Mouse (Mus musculus) embryonic stem cell, embryonic (primary cell): ENCODE data around the gene BC030870.

ENCODE experiments used
- CTCF ChIA-PET, 4 experiments: fragments of 300-600 bp in 2 of 4; fragments of 350-600 bp in 2 of 4; sonication (Branson Sonifier 250); formaldehyde crosslinking; loops; one replicate each; lab custom pipeline; 2022; ENCODE audit warnings: inconsistent platforms in 2 of 4; lab: Charles Lee
- POLR2A ChIA-PET, 4 experiments: fragments of 300-600 bp in 2 of 4; fragments of 350-600 bp in 2 of 4; sonication (Branson Sonifier 250); formaldehyde crosslinking; loops; one replicate each; lab custom pipeline; 2022; ENCODE audit warnings: antibody characterized with exemption in 4 of 4, inconsistent platforms in 1 of 4; lab: Charles Lee

The BC030870 gene

DNA sequence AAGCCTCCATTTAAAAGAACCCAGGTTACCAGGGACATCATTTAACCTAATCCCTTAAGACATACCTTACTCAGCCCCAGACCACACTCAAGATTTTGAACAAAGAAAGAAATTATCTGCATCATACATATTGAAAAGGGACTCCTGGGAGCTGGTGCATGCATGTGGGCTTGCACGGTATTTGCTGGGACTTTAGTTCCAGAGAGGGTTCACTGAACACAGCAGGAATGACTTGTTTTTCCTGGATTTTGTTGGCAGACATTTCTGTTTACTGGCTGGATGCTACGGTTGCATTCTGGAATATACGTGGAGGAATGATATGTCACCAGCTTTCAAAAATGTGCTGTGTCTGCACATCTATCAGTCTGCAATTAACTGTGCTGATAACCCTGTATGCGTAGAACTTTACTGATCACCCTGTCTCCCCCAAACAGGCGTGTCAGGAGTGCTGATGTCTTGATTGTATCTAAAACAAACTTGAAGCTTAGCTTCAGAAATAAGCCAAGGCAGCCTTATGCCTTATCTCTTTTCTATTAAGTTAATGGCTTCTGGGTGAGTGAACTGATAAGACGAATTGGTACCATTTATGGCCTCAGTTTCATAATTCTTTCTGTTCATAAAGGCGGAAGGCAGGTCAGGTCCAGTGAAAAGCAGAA, 31.5 kb downstream of the BC030870 start:
- ChIA-PET CTCF (interaction anchor here in 1 of 4 experiments (0.6 kb wide), 1 partner anchor 51 kb away, joined by 15 read pairs; no protein-coding TSS in a partner anchor), POLR2A (interaction anchor here in 1 of 4 experiments (1.0 kb wide), 1 partner anchor 14 kb away, joined by 3 read pairs; no protein-coding TSS in a partner anchor)

DNA sequence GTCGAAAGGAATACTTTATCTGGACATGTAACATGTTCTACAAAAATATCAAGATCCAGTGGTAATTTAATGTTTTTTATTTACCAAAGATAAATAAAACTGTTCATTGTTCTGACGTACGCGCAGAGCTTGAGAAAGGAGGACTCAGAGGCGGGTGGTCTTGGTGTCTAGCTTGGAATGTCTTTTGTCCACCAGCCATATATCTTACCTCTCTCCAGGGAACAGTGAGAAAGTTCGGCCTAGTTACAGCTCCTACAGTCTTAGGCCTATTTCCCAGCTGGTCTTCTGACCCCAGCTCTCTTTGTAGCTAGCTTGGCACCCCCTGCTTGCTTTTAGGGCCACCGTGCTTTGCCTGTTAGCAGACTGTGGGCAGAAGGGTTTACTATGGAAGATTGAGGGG, 39.6 kb downstream of the BC030870 start:
- CTCF ChIA-PET = interaction anchor here in 3 of 4 experiments (1.0 to 1.3 kb wide), 3 partner anchors 66 to 67 kb away, joined by 3 to 4 read pairs (median 3); no protein-coding TSS in a partner anchor

DNA sequence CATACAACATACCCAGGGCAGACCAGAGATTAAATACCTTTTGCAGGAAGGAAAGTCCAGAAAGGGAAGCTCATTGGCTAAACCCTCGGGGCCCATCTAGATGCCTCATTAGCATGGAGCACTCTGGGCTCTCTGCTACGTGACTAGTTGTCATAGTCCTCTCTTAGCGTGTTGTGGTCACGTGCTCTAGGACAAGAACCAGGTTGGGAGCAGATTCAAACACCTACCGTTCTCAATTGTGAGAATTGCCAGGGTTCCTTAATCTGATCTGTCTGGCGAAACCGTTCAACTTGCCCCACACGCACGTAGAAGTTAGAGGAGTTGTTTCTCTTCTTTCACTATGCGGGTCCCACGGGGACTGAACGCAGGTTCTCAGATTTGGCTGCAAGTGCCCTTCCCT, 41.2 kb downstream of the BC030870 start:
- CTCF ChIA-PET = interaction anchor here in 1 of 4 experiments (1.1 to 1.6 kb wide), 2 partner anchors 59 to 65 kb away, joined by 5 to 6 read pairs; no protein-coding TSS in a partner anchor
- POLR2A ChIA-PET = interaction anchor here (0.5 to 1.7 kb wide), 13 partner anchors 16 to 108 kb away, joined by 3 to 6 read pairs (median 3); partner anchors contain the start of gene Apela (in 2 of the 4)

More for the DNA sequence above, 39.6 kb downstream of the BC030870 start:
- POLR2A ChIA-PET = interaction anchor here in 2 of 4 experiments (1.1 to 1.9 kb wide), 3 partner anchors 10 to 142 kb away, joined by 4 to 6 read pairs (median 4); partner anchors contain the start of gene Tmem192 (in 1 of the 2)

DNA sequence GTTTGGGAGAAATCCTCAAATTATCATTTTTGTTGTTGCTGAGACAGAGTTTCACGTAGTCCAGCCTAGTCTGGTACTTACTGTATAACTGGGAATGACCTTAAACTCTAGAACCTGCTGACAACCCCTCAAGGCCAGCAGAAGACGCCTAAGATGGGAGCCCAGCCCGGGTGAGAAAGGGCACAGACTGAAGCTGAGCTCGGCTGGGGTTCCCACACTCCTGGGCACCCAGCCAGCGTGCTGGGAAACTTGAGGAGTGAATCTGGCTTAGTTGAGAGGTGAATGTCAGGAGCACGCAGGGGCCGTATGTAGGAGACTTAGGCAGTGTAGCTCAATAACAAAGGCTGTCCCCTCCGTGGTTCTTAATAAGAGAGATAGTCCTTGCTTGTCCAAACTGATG, 41.7 kb downstream of the BC030870 start:
- CTCF ChIA-PET = interaction anchor here in 1 of 4 experiments (1.1 to 1.6 kb wide), 2 partner anchors 58 to 65 kb away, joined by 5 to 6 read pairs; no protein-coding TSS in a partner anchor
- POLR2A ChIA-PET = interaction anchor here in 3 of 4 experiments (0.5 to 1.7 kb wide), 10 partner anchors 16 to 108 kb away, joined by 3 to 6 read pairs (median 3); partner anchors contain the start of gene Apela (in 2 of the 3)

DNA sequence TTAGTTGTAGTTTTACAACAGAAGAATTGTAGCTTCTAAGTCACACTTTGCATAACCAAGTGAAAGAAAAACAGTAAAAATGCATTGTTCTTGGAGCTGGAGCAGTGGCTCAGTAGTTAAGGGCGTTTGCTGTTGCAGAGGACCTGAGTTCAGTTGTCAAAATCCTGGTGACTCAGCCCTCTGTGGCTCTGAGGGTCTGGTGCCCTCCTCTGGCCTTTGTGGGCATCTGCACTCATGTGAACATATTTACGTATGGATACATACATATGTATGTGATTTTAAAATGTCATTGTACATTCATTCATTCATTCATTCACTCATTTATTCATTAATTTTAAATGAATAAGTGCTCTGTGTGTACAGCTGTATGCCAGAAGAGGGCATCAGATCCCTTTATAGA, 43.7 kb downstream of the BC030870 start:
- ChIA-PET POLR2A (interaction anchor here in 1 of 4 experiments (0.7 kb wide), 1 partner anchor 63 kb away, joined by 3 read pairs; no protein-coding TSS in a partner anchor), CTCF (interaction anchor here in 3 of 4 experiments (1.0 to 1.4 kb wide), 6 partner anchors 9 to 63 kb away, joined by 3 to 5 read pairs (median 4); partner anchors contain the start of gene Apela (in 1 of the 3))

DNA sequence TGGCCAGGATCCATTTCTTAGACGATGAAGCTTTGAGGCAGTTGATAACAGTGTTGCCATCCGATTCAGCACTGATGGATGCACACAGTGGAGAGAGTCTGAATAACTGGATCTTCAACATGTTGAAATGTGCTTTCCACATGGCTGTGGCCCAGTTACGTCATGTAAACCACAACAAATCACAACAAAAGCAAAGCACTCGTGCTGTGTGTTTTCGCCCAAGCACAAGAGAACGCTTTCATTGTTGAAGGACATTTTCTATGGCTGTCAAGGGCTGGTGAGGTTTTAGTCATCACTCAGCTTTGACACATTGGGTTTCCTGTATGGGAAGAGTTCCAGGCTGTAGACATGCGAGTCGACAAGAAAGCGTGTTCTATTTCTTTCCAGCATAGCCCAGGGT, 48.6 kb downstream of the BC030870 start:
- ChIA-PET CTCF (no interaction called here), POLR2A (no interaction called here)

DNA sequence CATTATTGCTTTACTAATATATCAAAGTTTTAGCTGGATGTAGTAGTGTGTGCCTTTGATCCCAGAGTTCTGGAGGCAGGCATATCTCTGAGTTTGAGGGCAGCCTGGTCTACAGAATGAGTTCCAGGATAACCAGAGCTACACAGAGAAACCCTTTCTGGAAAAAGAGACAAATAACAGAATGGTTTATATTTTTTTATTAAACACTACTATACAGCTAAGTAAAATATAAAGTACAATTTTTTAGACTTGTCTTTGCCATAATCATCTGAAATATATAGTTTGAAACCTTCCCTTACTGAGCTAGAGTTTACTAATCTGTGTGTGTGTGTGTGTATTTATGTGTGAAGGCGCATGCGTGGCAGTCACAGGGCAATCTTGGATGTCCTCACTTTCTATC, 54.6 kb downstream of the BC030870 start, which contains the start of gene Gm10663:
Gene Gm10663 (plus strand): TSS at position 301 of the 400 bp plus-strand sequence.
- ChIA-PET POLR2A (interaction anchor here in 1 of 4 experiments (0.8 kb wide), 1 partner anchor 28 kb away, joined by 3 read pairs; no protein-coding TSS in a partner anchor), CTCF (interaction anchor here in 1 of 4 experiments (0.9 kb wide), 1 partner anchor 297 kb away, joined by 3 read pairs; no protein-coding TSS in a partner anchor)

DNA sequence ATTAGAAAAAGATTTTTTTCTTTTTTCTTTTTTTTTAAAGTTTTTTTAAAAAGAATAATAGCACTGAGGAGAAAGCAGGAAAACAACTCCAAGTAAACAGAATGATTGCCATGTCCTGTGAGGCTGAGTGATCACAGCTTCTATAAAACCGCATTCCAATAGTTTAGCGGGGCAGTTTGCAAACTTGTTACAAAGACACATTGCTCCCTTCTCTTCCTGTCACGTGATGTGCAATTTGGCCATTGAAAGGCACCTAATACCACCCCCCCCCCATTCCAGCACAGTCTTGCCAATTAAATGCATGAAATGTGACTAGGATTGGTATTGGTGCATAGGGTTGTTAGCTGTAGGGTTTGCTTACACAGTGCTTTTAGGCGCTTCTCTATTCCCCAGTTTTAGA, 58.4 kb downstream of the BC030870 start:
- POLR2A ChIA-PET = interaction anchor here in 2 of 4 experiments (0.7 to 1.7 kb wide), 5 partner anchors 8 to 37 kb away, joined by 3 to 5 read pairs (median 3); no protein-coding TSS in a partner anchor
- CTCF ChIA-PET = interaction anchor here in 2 of 4 experiments (0.6 to 0.7 kb wide), 2 partner anchors 12 to 91 kb away, joined by 3 read pairs; no protein-coding TSS in a partner anchor

DNA sequence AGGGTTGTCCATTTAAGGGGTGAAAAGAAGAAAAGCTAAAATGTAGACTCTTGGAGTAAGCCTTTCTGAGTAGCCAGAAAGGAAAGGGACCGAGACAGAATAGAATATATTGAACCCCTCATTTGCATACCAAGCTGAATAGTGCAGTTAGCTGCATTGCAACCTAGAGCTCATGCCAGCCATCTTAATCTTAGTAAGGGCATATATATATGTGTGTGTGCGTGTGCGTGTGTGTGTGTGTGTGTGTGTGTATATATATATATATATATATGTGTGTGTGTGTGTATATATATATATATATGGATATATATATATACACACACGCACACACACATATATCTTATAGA, 60.9 kb downstream of the BC030870 start:
- ChIA-PET POLR2A (interaction anchor here (0.6 to 2.2 kb wide), 15 partner anchors 16 to 1446 kb away, joined by 3 to 9 read pairs (median 4); partner anchors contain the start of gene Apela (in 2 of the 4)), CTCF (interaction anchor here in 1 of 4 experiments (1.2 kb wide), 1 partner anchor 46 kb away, joined by 5 read pairs; no protein-coding TSS in a partner anchor)

DNA sequence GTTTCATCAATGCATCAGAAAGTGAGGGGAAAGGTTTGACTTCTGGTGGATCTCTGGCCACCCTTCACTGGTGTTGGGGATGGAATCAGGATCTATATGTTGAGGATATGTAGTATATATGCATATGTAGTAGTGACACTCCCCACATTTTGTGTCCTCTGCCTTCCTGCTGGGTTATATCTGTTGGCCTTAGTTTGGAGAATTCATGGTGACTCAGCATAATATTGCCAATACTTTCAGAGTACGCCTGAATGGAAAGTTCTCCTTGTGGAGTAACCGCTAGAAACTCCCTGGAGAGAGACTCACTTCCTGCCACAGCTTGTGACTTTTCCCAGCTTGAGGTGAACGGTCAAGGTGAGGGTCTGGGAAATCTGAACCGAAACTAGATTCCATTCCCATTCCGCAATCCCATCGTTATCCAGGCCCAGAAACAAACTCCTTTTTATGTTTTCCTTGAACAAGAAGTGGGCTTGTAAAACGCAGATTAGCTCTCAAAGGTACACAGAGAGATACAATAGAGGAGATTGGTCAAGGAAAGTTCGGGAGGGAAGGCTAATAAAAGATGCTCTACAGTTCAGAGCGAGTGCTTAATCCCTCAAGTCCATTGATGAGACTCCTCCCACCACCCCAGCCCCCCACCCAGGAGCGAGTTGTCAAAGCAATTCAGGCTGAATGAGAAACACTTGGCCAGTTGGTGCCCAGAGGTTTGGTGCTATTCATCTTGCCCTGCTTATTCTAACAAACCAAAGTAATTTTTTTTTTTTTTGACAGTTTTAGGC, 61.5 kb downstream of the BC030870 start:
- CTCF ChIA-PET = interaction anchor here in 2 of 4 experiments (0.6 to 1.2 kb wide), 2 partner anchors 38 to 45 kb away, joined by 3 to 5 read pairs; no protein-coding TSS in a partner anchor
- POLR2A ChIA-PET = interaction anchor here (0.6 to 5.1 kb wide), 19 partner anchors 8 to 1446 kb away, joined by 3 to 27 read pairs (median 4); partner anchors contain the start of gene Apela (in 2 of the 4)

DNA sequence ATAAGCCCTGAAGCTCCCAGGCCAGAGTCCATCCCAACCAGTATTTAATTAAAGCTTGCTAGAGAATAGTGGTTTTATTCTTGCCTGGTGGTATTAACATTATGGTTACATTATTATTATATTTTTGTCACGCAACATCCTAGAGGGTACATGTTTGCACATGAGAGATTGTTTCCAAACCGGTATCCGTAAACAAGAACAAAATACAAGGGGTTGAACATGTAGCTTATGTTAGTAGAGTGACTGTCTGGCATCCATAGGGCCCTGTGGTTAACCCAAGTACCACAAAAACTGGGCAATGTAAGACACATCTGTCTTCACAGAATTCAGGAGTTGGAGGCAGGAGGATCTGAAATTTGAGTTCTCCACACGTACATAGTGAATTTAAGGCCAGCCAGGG, 62.3 kb downstream of the BC030870 start:
- POLR2A ChIA-PET = interaction anchor here in 3 of 4 experiments (0.6 to 5.1 kb wide), 11 partner anchors 9 to 118 kb away, joined by 3 to 27 read pairs (median 4); partner anchors contain the start of gene Apela (in 1 of the 3)
- CTCF ChIA-PET = no interaction called here

DNA sequence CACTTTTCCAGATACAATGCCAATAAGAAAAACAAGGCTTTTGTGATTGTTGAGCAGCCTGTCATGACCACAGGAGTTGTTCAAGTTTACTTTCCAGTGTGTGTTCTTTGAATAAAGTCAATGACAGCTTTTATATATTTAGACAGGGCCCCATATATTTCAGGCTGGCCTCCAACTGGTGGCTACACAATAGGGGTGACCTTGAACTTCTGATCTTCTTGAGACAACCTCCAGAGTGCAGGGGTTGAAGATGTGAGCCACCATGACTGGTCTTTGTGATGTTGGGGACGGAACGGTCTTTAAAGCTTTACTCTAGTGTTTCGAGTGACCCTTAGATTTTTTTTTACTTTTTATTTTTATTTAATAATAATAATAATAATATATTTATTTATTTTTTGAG, 63.7 kb downstream of the BC030870 start:
- ChIA-PET POLR2A (interaction anchor here in 3 of 4 experiments (0.8 to 5.1 kb wide), 7 partner anchors 12 to 129 kb away, joined by 3 to 27 read pairs (median 8); partner anchors contain the start of gene Apela (in 1 of the 3)), CTCF (no interaction called here)

DNA sequence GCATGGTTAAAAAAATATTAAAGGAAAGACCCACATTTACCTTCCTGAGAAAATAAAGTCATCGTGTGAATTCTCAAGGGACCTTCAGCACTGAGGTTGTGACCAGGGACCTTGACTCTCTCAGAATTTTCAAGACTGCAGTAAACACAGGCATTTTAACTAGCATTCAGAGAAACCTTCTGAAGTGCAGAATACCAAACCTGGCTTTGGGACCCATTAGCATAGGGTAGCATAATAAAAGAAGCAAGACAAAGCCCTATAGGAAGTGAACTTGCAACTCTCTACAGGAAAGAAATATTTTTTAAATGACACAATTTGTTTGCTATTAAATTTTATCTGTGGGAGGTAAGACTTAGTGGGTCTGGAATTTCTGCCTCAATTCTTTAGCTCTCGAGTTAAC, 65.3 kb downstream of the BC030870 start:
- POLR2A ChIA-PET = interaction anchor here (0.5 to 5.1 kb wide), 26 partner anchors 8 to 1402 kb away, joined by 3 to 27 read pairs (median 4); partner anchors contain the start of gene Apela (in 3 of the 4)
- CTCF ChIA-PET = interaction anchor here in 1 of 4 experiments (0.5 kb wide), 1 partner anchor 18 kb away, joined by 5 read pairs; no protein-coding TSS in a partner anchor

DNA sequence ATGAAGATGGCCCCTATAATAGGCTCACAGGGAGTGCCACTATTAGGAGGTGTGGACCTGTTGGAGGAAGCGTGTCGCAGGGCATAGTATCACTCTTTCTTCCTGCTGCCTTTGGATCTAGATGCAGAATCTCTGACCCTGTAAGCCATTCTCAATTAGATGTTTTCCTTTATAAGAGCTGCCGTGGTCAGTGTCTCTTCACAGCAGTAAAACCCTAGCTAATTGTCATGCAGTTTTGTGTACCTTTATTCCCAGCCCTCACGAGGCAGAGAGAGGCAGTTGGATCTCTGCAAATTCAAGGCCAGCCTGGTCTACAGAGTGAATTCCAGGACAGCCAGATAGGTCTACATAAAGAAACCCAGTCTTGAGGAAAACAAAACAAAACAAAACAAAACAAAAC, 67.2 kb downstream of the BC030870 start:
- POLR2A ChIA-PET = interaction anchor here in 3 of 4 experiments (0.8 to 3.4 kb wide), 11 partner anchors 8 to 112 kb away, joined by 3 to 23 read pairs (median 5); partner anchors contain the start of gene Apela (in 1 of the 3)
- CTCF ChIA-PET = interaction anchor here in 1 of 4 experiments (1.0 kb wide), 1 partner anchor 24 kb away, joined by 4 read pairs; no protein-coding TSS in a partner anchor

DNA sequence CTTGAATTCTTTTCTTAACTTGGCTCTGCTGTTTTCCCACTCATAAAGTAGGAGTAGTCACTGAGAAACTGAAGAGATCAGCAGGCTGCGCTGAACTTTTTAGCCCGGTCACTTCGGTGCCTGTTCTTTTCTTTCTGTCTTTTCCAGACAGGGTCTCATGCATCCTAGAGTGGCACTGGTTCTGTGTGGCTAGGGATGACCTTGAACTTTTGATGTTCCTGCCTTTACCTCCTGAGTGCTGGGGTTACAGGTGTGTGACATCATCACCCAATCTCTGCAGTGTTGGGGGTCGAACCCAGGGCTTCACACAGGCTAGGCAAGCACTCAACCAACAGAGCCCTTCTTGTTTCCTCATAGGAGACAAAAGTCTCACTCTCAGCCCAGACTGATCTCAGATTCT, 72.6 kb downstream of the BC030870 start:
- ChIA-PET POLR2A (interaction anchor here in 1 of 4 experiments (0.9 kb wide), 1 partner anchor 10 kb away, joined by 5 read pairs; no protein-coding TSS in a partner anchor), CTCF (no interaction called here)

DNA sequence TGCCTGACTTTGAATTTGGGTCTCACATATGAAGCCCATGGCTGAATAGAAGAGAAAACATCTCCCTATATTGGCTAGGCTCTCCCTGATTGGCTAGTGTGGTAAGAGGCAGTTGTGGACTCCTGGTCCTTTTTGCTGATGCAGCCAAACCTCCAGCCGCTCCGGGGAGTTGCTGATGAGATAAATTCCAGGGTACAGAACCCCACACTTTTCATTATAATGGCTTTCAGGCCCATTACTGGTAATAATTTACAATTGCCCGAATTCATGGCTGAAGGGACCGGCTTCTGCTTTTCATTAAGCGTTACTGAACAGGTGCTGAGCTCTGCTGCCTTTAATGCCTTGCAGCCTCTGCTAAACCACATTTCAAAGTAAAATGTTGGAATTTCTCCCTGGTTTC, 75.4 kb downstream of the BC030870 start:
- CTCF ChIA-PET = no interaction called here
- POLR2A ChIA-PET = interaction anchor here (0.6 to 3.2 kb wide), 20 partner anchors 8 to 107 kb away, joined by 3 to 19 read pairs (median 4); partner anchors contain the start of genes Apela (in 3 of the 4) and Tmem192 (in 1 of the 4)

DNA sequence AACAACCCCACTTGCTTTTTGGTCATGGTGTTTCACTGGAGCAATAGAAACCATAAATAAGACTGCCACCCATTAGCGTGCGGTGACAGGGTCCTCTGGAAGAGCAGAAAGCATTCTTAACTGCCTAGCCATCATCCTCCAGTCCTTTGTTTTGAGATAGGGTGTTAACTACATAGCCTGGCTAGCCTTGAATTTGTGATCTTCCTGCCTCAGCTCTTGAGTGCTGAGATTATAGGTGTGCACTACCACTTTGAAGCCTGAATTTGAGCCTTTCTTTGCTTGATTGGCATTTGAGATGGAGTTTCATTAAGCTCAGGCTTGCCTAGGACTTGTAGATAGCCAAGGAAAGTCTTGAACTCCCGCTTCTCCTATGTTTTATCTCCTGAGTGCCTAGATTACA, 75.8 kb downstream of the BC030870 start:
- CTCF ChIA-PET = no interaction called here
- POLR2A ChIA-PET = interaction anchor here (0.6 to 3.2 kb wide), 21 partner anchors 8 to 106 kb away, joined by 3 to 19 read pairs (median 4); partner anchors contain the start of genes Apela (in 3 of the 4) and Tmem192 (in 1 of the 4)
